Mouse (Mus musculus) embryonic facial prominence, embryonic 10.5 days (tissue): ENCODE measurements around the gene 4931406P16Rik. TPM values are rescaled to one million over a fixed set of nuclear protein-coding genes. Genes with fewer than 3 reads are reported as not detected.

Source experiments
- DNase-seq: peaks from one replicate; pipeline ENCODE4 v3.0.0-alpha.2; 2017; ENCODE audit warnings: low spot score
- H3K27ac ChIP-seq: fragments of 300-500 bp; sonication (generic); replicated peaks from 2 replicates; pipeline ENCODE4 v1.5.1; 2016; ENCODE audit warnings: mild to moderate bottlenecking
- H3K27me3 ChIP-seq: fragments of 300-500 bp; sonication (generic); replicated peaks from 2 replicates; pipeline ENCODE4 v1.6.1; 2016; ENCODE audit warnings: low read depth, mild to moderate bottlenecking; ENCODE audit not compliant: poor library complexity, severe bottlenecking
- H3K36me3 ChIP-seq: fragments of 300-500 bp; sonication (generic); replicated peaks from 2 replicates; pipeline ENCODE4 v1.6.1; 2016; ENCODE audit warnings: mild to moderate bottlenecking, moderate library complexity
- H3K4me1 ChIP-seq: fragments of 300-500 bp; sonication (generic); 2 replicates; pipeline ENCODE4 v1.6.1; 2016
- H3K4me3 ChIP-seq: fragments of 300-500 bp; sonication (generic); 2 replicates; pipeline ENCODE4 v1.5.1; 2016; ENCODE audit warnings: mild to moderate bottlenecking, moderate library complexity
- H3K9me3 ChIP-seq: fragments of 300-500 bp; sonication (generic); 2 replicates; pipeline ENCODE4 v1.6.1; 2016; ENCODE audit warnings: mild to moderate bottlenecking
- WGBS: fragments of 180-500 bp; shearing (Covaris S2); methylation state at CpG from one replicate; pipeline ENCODE4 v1.1.7; 2016; 5-methylcytosine and 5-hydroxymethylcytosine counted together
- polyA plus RNA-seq: library from polyadenylated mRNA; unstranded; fragments of >200 nt; fragmentation: Nextera tagmentation; extraction: Ambion mirVana; gene quantifications from 2 replicates; pipeline ENCODE4 v1.2.1, GENCODE M21; 2016

4931406P16Rik gene
- 27.8 and 30.7 TPM in 2 replicates for polyA plus RNA-seq

- WGBS: under 1% methylated on average over 41 of the region's 41 CpGs
Observed at GRCm38 (mm10) chr7:34313443-34313875, at the start of gene 4931406P16Rik. 4931406P16Rik (minus strand) TSS chr7:34313551.

GRCm38 (mm10) chr7:34355629-34356028 is 42.3 kb upstream of the 4931406P16Rik start:
- WGBS: 95% methylated on average over 4 of the region's 4 CpGs
- Histone ChIP-seq H3K36me3 (peaks cover 88% of the 10 kb centered on the region), H3K27ac (no peak overlapping the region), H3K27me3 (no peaks in the 10 kb centered on the region), H3K4me1 (no peaks in the 10 kb centered on the region), H3K4me3 (no peak overlapping the region), H3K9me3 (no peaks in the 10 kb centered on the region)
- DNase-seq: no peak

More at GRCm38 (mm10) chr7:34313443-34313875, at the start of gene 4931406P16Rik:
- H3K9me3 ChIP-seq: no peaks in the 10 kb centered on the region
- DNase-seq: peak; percentile 93
- peak within 1 kb of the TSS; percentile 94 for H3K27ac ChIP-seq
- peaks cover 9% of the 10 kb centered on the region for H3K4me1 ChIP-seq
- peak within 1 kb of the TSS; percentile 93 for H3K4me3 ChIP-seq
- no peaks in the 10 kb centered on the region; the same call in 1 of the 2 replicates for H3K36me3 ChIP-seq
- H3K27me3 ChIP-seq: no peaks in the 10 kb centered on the region

GRCm38 (mm10) chr7:34351997-34352396 is 38.6 kb upstream of the 4931406P16Rik start:
- no peak for DNase-seq
- WGBS: 91% methylated on average over 1 of the region's 1 CpGs

GRCm38 (mm10) chr7:34350166-34350565 is 36.8 kb upstream of the 4931406P16Rik start:
- H3K36me3 ChIP-seq: peaks cover 100% of the 10 kb centered on the region

More at GRCm38 (mm10) chr7:34351997-34352396, 38.6 kb upstream of the 4931406P16Rik start:
- no peaks in the 10 kb centered on the region for H3K9me3 ChIP-seq
- no peak overlapping the region for H3K27ac ChIP-seq
- H3K36me3 ChIP-seq: peaks cover 98% of the 10 kb centered on the region
- H3K27me3 ChIP-seq: no peaks in the 10 kb centered on the region
- H3K4me1 ChIP-seq: no peaks in the 10 kb centered on the region
- no peak overlapping the region for H3K4me3 ChIP-seq

GRCm38 (mm10) chr7:34348011-34348410 is 34.7 kb upstream of the 4931406P16Rik start:
- H3K9me3 ChIP-seq: no peaks in the 10 kb centered on the region
- no peaks in the 10 kb centered on the region for H3K27me3 ChIP-seq
- H3K27ac ChIP-seq: no peak overlapping the region
- peaks cover 100% of the 10 kb centered on the region for H3K36me3 ChIP-seq
- WGBS: 85% methylated on average over 1 of the region's 1 CpGs
- DNase-seq: no peak
- no peak overlapping the region for H3K4me3 ChIP-seq
- H3K4me1 ChIP-seq: no peaks in the 10 kb centered on the region

More at GRCm38 (mm10) chr7:34350166-34350565, 36.8 kb upstream of the 4931406P16Rik start:
- H3K27ac ChIP-seq: no peak overlapping the region
- no peaks in the 10 kb centered on the region for H3K27me3 ChIP-seq
- H3K4me3 ChIP-seq: no peak overlapping the region
- no peaks in the 10 kb centered on the region for H3K9me3 ChIP-seq
- no peaks in the 10 kb centered on the region for H3K4me1 ChIP-seq
- no peak for DNase-seq
- WGBS: 94% methylated on average over 5 of the region's 5 CpGs

GRCm38 (mm10) chr7:34347041-34347440 is 33.7 kb upstream of the 4931406P16Rik start:
- Histone ChIP-seq H3K36me3 (peaks cover 100% of the 10 kb centered on the region), H3K9me3 (no peaks in the 10 kb centered on the region), H3K27me3 (no peaks in the 10 kb centered on the region), H3K4me3 (no peak overlapping the region), H3K27ac (no peak overlapping the region), H3K4me1 (no peaks in the 10 kb centered on the region)
- 94% methylated on average over 3 of the region's 3 CpGs for WGBS
- DNase-seq: no peak

- H3K9me3 ChIP-seq: no peaks in the 10 kb centered on the region
- WGBS: 93% methylated on average over 4 of the region's 4 CpGs
- H3K27me3 ChIP-seq: no peaks in the 10 kb centered on the region
- no peak overlapping the region for H3K27ac ChIP-seq
- peaks cover 100% of the 10 kb centered on the region for H3K36me3 ChIP-seq
- DNase-seq: no peak
- no peak overlapping the region for H3K4me3 ChIP-seq
- H3K4me1 ChIP-seq: no peaks in the 10 kb centered on the region
Observed at GRCm38 (mm10) chr7:34346505-34346904, 33.2 kb upstream of the 4931406P16Rik start.

- no peak overlapping the region for H3K4me3 ChIP-seq
- peaks cover 85% of the 10 kb centered on the region for H3K36me3 ChIP-seq
- DNase-seq: no peak
- no peaks in the 10 kb centered on the region for H3K27me3 ChIP-seq
- peaks cover 15% of the 10 kb centered on the region for H3K4me1 ChIP-seq
- H3K27ac ChIP-seq: no peak overlapping the region
- no peaks in the 10 kb centered on the region for H3K9me3 ChIP-seq
- WGBS: 90% methylated on average over 10 of the region's 10 CpGs
Observed at GRCm38 (mm10) chr7:34342040-34342793, 28.9 kb upstream of the 4931406P16Rik start.

GRCm38 (mm10) chr7:34340841-34341240 is 27.5 kb upstream of the 4931406P16Rik start:
- Histone ChIP-seq H3K4me3 (no peak overlapping the region), H3K27me3 (no peaks in the 10 kb centered on the region), H3K27ac (no peak overlapping the region), H3K4me1 (peaks cover 15% of the 10 kb centered on the region), H3K36me3 (peaks cover 71% of the 10 kb centered on the region), H3K9me3 (0 out of 2 replicates have a peak, but pooled peaks cover 6% of the 10 kb centered on the region)
- no peak for DNase-seq
- 92% methylated on average over 5 of the region's 5 CpGs for WGBS

GRCm38 (mm10) chr7:34339164-34339489 is 25.8 kb upstream of the 4931406P16Rik start:
- Histone ChIP-seq H3K36me3 (peaks cover 54% of the 10 kb centered on the region), H3K4me3 (no peak overlapping the region), H3K4me1 (peaks cover 15% of the 10 kb centered on the region), H3K9me3 (0 out of 2 replicates have a peak, but pooled peaks cover 6% of the 10 kb centered on the region), H3K27me3 (no peaks in the 10 kb centered on the region), H3K27ac (no peak overlapping the region)
- DNase-seq: peak; percentile 26
- 80% methylated on average over 5 of the region's 5 CpGs for WGBS

GRCm38 (mm10) chr7:34338445-34339163 is 25.3 kb upstream of the 4931406P16Rik start:
- WGBS: 69% methylated on average over 9 of the region's 9 CpGs

GRCm38 (mm10) chr7:34337268-34337667 is 23.9 kb upstream of the 4931406P16Rik start:
- H3K27me3 ChIP-seq: no peaks in the 10 kb centered on the region

More at GRCm38 (mm10) chr7:34338445-34339163, 25.3 kb upstream of the 4931406P16Rik start:
- Histone ChIP-seq H3K9me3 (0 out of 2 replicates have a peak, but pooled peaks cover 6% of the 10 kb centered on the region), H3K4me3 (no peak overlapping the region), H3K4me1 (peaks cover 15% of the 10 kb centered on the region), H3K36me3 (peaks cover 49% of the 10 kb centered on the region), H3K27me3 (no peaks in the 10 kb centered on the region), H3K27ac (no peak overlapping the region)
- DNase-seq: peak; percentile 34

More at GRCm38 (mm10) chr7:34337268-34337667, 23.9 kb upstream of the 4931406P16Rik start:
- 0 out of 2 replicates have a peak, but pooled peaks cover 6% of the 10 kb centered on the region for H3K9me3 ChIP-seq
- no peak overlapping the region for H3K4me3 ChIP-seq
- no peak for DNase-seq
- WGBS: 81% methylated on average over 2 of the region's 2 CpGs
- peaks cover 36% of the 10 kb centered on the region for H3K36me3 ChIP-seq
- no peak overlapping the region for H3K27ac ChIP-seq
- H3K4me1 ChIP-seq: peaks cover 15% of the 10 kb centered on the region
